Mouse (Mus musculus): ENCODE results near the gene Olfr462.

DNA sequence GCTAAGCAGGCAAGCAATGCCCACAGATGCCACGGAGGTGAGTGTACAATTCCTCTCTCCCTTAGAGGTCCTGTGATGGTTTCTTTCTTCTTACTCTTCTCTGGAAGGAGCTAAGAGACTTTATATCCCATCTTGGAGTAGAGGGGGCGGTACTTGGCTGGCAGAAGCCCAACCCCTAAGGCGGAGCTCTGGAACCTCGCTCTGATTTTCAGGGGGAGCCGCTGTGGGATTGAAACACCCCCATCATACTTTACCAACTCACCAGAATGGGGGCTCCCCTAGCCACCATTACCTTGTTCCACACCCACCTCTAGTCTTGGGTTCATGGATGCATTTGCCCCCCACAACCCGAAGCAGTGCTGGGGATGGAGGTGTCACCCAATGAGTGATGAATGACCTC, 16.6 kb downstream of the Olfr462 start, which contains the start of gene Epx:
- TF ChIP-seq CTCF (IDR thresholded peaks at IDR 0.05; ENCODE audit: low read depth, low read length) (no peak), POLR2A (IDR thresholded peaks at IDR 0.05; ENCODE audit: insufficient read depth, low read length) (no peak), EP300 (IDR thresholded peaks at IDR 0.05; ENCODE audit: insufficient read depth, low read depth, low read length) (no peak)
